Mouse (Mus musculus) heart, postnatal 10 days (tissue): ENCODE data around the gene Uevld. TPM values are rescaled to one million over a fixed set of nuclear protein-coding genes. Genes with fewer than 3 reads are reported as not detected.
"Not testable (repeated sequence)": the region's sequence is repeated elsewhere in the genome, so short reads cannot be mapped to it uniquely, and the experiment has no call there.

Experiments used
- DNase-seq, 2 experiments: peaks; one replicate each; pipeline ENCODE4 v3.0.0; 2021
- intact Hi-C: fragments of 180-260 bp; cut with DNase I; formaldehyde crosslinking; loops from one replicate; pipeline ENCODE4 v1.15.1; 2025
- total RNA-seq, 2 experiments: library from RNA; stranded (reverse); gene quantifications; 2 replicates each; pipeline ENCODE4 v1.2.3; 2021

Gene Uevld
- total RNA-seq, result 10 to 100 TPM; 10.8 to 13.4 TPM

DNA sequence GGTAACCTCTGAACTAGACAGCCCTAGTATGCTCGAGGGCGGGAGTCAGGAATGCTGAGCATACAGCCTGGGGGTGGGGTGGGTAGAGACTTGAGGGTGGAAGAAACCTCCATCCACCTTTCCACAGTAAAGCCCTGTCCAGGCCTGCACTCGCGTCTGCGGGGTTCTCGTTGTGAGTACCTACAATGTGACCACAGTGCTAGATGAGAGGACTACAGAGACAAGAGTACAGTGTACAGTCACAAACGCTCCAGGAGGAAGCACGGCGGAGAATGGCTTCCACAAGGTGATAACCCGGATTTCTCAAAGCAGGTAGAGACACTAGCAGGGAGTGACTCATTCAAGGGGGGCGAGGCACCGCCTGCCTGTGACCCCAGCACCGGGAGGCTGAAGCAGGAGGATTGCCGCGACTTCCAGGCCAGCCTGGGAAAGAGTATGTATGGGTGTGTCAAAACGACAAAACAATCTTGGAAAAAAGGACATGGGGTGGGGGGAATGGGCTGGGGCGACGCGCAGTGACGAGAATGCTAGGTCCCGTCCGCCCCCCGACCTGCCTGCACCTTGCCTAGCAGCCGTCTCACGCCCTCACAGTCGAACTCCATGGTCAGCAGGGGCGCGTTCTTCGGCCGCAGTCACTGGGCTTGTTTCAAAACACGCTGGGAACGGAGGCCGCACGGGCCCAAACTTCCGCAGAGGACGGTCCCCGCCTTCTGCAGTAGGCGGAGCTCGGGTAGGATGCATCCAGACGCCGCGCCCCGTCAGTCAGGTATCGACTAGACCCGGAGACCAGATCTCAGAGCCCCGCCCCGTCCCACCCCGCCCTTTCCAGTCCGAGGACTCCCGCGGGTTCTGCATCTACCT is at the start of gene Uevld:
TSS of gene Uevld (minus strand) at position 697 of the 861 bp plus-strand sequence.
- peak; percentile 96 to 97 for DNase-seq
- intact Hi-C loops, result no loop called here

DNA sequence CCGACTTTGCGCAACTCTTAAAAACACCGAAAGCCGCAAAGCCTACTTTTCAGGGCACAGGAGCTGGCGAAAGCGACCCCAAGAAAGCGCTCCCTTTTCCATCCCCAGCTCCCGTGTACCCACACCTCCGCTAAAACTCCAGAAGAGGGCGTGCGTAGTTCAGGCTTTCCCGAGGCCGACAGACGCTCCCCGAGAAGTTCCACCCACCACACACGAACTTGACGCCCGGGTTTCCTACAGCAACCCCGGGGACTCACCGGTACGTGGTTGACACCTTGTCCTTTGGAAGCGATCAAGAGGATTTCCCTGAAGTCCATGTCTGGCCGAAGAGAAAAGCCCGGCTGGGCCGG is 49.5 kb upstream of the Uevld start:
- DNase-seq, result no peak
- intact Hi-C loops, result no loop called here

DNA sequence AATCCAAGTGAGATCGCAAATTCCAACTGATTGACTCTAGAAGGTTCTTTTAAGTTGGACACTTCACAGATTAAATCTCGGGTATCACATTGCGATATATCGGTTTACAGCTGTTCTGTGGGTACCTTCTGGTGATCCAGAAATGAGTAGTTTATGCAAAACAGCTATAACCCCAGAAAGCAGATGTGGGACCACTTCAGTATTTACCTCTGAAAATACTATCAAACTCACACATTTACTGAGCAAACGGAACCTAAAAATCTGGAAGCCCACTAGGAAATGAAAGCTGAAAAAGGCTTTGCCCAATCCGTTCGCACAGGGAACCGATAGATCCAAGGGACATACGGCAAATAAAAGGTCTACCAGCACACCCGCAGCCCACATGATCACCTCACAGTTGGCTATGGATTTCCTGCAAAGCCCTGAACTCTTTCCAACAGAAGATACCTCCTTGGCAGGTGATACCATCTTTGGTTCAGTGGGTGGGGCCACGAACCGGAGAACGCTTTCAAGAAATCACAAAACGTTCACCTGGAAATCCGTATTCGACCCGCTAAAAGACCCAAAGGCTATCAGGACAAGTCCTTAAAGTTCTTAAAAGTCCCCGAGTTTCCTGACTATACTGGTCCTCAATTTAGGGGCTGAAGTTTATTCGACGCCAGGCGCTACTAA is 48.9 kb upstream of the Uevld start:
- intact Hi-C loops, result no loop called here
- no peak for DNase-seq

DNA sequence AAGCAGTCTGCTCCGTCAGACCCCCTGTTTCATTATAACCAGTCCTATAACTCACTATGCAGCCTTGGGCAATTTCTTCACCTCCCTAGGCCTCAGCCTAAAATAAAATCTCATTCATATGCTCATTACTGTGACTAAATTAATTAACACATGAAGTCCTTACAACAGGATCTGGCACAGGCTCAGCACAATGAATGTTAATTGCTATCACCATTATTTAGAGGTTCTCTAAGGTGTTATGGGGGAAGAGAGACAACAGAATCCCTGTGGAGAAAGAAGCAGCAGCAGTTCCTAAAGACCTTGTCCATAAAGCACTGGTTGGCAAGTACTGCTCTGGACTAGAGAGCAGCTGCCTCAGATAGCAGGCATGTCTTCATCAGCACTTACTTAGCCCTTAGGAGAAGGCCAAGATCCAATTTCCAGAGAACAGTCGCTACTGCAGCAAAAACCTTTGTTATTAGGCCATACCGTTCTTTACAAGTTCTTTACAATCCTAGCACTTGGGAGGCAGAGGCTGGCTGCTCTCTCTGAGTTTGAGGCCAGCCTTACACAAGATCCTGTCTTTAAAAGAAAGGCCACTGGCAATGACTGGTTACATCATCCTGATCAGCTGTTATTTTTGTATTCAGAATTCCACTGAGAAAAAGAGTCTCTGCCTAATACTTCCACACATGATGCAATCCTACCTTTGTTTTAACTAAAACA is 45.2 kb upstream of the Uevld start:
- intact Hi-C loops, result no loop called here
- no peak for DNase-seq

DNA sequence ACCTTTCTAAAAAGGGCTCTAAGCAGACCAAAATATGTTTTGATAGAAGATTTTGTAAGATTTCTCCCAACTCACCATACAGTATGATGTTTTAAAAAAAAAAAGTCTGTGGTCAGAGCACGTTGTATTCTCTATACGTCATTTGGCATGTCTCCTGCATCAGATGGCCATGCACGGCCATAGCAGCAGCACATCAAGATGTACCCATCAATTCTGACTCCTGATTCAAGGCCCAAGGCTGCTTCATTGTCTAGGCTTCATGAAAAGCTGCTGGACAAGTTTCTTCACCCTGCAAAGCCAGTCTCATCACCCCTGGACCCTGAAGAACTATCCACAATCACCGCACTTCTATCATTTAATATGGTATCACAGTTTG is 43.6 kb upstream of the Uevld start:
- intact Hi-C loops, result no loop called here
- no peak for DNase-seq

DNA sequence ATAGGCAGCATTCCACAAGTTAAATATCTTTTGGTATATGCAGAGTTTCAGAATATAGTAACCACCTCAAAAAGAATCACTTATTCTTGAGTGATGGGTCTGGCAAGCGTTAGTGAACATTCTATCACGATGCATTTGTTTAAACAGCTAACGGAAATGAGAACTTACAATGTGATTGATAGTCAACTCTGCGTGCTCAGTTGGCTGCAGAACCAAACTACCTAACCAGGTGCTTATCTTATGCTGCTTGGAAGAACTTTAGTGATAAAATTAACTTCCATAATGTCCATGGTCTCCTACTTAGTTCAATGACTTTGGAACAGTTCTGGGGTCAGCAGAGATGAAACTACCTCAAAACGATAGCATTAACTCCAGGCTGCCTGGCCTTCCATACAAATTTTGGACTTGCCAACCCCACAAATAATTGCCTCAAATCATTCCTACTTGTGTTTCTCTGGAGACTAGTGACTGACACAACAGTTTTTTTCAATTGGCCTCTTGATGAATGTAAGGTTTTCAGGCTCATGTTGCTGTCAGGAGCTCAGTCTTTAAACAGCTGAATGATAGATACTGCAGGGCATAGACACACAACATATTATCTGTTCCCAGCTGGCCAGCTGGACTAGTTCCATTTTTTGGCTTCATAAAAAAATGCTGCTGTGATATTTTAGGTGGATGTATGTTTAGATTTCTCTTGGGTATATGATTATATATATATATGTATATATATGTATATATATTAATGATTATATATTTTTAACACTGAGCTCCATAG is 43.0 kb upstream of the Uevld start:
- DNase-seq, result no peak
- intact Hi-C loops, result no loop called here

DNA sequence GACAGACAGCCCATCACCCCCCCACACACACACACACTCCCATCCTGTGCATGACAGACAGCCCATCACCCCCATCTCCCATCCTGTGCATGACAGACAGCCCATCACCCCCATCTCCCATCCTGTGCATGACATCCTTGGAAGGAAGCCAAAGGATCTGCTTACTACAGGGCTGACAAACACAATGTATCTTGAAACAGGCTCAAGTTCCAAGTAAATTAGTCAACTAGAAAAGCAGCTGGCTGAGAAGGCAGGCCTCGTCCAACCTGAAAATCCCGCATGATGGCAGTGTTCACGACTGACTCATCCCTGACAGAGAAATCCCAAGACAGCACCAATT is 42.3 kb upstream of the Uevld start:
- peak in 1 of 2 experiments; percentile 32 for DNase-seq
- intact Hi-C loops, result no loop called here

DNA sequence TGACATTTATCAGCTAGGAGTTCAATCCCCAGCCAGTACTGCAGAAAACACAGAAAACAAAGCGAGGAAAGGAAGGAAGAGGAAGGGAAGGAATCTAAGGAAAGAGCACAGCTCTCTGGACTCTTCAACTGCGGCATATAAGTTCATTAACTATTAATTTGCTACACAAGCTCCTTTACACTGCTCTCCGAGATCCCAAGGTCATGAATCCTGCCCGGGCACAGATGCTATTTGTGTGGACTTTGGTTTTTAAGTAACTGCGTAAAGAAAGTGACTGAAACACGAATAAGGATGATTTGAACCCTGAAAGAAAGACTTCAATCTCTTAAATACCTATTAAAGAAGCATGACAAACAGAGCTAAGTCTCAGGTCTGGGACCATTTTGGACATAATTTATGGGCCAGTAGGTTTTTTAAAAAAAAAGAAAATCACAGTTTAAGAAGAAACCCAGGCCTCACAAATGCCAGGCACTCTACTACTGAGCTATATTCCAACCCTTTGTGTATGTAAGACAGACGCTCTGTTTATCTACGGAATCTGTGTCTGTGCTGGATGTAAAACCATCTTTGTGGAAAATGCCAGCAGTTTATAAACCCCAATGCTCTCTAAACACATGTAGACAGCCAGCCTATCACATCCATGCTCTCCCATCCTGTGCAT is 41.8 kb upstream of the Uevld start:
- no peak for DNase-seq
- intact Hi-C loops, result no loop called here

DNA sequence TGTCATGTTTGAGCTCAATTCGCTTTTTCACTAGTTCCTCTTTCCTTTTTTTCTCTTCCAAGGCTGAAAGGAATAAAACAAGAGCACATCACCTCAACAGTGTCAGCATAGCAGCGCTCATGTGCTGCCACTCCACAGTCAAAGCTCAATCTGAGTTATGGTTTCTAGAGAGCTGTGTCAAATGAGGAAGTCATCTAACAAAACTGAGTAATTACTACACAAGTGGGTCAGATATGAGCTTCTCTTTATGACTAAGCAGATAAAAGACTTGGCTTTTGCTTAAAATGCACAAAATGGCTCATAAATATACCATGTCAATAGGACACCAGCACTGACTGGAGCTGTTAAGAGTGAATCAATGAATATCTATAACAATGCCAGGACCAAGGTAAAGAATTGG is 40.6 kb upstream of the Uevld start:
- DNase-seq, result no peak
- intact Hi-C loops, result no loop called here

DNA sequence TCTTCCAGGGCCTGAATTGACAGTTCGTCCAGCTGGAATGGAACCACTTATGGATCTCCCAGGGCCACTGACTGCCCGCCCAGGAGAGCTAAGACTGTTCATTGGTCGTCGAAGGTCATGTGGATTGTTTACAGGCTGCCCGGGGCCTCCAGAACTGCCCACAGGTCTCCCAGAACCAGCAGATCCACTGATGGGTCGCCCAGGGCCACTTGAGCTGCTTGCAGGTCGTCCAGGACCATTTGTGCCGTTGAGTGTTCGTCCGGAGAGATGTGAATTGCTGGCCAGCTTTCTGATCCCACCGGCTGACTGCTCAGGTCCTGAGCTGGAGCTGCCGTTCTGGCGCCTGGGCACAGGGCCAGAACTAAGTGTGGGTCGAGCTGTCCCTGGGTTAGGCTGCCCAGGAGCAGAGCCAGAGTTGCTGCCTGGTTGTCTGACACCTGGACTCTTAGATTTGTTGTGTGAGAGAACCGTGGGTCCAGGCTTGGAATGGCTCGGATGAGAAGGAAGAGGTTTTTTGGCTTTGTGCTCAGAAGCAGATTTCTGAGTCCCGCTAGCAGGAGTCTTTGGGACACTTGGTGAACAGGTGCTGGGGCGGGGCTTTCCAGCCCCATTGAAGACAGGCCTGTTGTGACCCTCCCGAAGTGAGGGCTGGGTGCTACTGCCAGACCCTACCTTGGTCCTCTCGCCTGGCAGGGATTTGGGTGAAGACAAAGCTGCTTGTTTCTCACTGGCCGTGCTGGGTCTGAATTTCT is 39.5 kb upstream of the Uevld start:
- intact Hi-C loops, result loop anchor here (2.0 kb wide), 1 partner anchor 33 kb away; no protein-coding TSS in a partner anchor
- DNase-seq, result peak; percentile 62 to 71

DNA sequence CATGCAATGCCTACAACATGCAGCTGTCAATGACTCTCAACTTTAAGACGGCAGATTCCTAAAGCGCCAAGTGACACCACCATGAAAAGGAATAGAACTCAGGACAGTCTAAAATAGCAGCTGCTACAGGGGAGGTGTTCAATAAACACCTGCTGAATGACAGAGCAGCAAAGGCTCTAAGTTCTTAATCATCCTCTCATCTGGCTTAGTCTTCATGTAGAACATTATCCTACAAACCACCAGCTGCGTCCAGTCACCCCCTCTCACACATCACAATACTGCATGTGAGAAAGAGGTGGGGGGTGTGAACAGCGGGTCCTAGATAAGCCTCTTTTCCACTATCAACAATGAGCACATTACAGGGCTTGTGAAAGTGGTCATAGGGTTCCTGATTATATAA is 38.7 kb upstream of the Uevld start:
- no peak for DNase-seq
- intact Hi-C loops, result loop anchor here (2.0 kb wide), 1 partner anchor 32 kb away; no protein-coding TSS in a partner anchor

DNA sequence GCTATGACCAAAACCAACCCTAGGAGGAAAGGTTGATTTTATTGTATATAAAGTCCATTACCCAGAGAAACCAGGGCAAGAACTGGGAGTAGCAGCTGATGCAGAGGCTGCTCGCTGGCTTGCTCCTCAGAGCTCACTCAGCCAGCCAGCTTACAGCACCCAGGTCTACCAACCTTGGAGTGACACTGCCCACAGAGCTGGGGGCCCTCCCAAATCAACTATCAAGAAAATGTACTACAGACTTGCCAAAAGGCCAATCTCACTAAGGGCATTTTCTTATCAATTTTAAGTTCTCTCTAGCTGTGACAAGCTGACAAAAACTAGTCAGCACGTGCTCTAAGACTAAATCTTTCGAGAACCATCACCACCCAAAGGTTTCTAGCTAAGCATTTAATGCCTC is 37.2 kb upstream of the Uevld start:
- no peak for DNase-seq
- intact Hi-C loops, result no loop called here

DNA sequence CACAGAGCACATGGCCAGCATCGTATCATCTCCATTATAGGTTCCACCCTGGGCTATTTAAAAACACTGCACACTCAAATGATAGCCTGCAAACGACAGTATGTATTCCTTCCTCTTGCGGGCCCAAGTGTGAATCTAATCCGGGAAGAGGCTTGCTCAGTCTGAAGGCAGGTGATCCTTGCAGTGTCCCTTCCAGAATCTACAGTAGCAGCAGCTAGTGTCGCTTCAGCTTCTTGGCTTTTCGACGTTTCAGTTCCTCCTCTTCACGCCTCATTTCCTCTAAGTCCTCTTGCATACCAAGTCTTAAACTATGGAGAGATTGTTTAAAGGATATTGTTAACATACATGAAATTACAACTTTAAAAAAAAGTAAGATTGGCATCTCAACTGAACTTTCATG is 34.8 kb upstream of the Uevld start:
- intact Hi-C loops, result no loop called here
- no peak for DNase-seq

DNA sequence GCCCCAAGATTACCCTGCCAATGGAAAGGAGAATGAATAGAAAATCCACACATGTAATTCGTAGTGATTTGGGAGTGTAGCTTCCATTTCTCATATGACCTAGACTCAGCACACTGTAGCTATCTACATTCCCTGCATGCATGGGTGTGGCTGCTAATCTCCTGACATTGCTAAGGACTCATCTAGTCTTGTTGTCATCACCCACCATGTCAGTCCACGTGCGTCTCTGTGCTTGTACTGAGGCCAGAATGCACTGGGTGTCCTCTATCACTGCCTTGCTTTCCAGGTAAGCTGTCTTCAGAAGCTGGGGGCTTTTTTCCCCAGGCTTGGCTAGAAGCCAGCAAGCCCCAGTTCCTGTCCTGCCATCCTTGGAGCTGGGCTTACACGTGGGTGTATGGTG is 31.1 kb upstream of the Uevld start:
- intact Hi-C loops, DNase-seq: not testable (repeated sequence)

DNA sequence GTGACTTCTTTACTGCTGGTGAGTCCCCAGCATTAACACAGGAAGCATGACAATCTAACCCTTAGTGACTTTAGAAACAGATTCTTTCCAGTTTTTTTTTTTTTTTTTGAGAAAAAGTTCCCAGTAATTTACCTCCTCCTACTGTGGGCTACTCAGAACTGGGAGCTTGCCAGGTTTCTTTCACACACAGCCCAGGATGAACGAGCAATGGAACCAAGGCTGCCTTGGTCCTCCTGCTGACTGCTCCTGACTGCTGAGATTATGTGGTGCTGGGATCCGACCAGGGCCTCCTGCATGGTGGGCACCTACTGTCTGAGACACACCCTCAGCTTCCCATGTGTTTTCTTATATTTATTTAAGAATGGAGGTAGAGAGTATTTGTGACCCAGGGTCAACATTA is 28.7 kb upstream of the Uevld start:
- intact Hi-C loops, result no loop called here
- DNase-seq, result no peak

DNA sequence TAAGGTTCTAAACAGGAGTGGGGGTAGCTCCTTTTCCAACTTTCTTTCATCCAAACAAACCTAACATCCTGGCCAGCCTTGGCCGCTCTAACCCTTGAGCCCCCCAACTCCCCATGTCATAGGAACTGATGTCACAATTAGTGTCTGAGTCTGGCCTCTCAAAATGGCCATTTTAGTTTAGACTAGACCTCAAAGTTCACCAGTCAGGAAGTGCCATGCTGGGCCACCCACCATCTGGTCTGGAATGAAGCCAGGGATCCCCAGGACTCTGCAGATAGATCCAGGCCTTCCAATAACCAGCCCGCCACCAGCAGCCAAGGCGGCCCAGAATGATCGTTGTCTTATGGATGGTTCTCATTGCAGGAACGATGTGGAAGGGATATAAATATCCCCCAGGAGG is 28.3 kb upstream of the Uevld start:
- intact Hi-C loops, result no loop called here
- DNase-seq, result no peak

DNA sequence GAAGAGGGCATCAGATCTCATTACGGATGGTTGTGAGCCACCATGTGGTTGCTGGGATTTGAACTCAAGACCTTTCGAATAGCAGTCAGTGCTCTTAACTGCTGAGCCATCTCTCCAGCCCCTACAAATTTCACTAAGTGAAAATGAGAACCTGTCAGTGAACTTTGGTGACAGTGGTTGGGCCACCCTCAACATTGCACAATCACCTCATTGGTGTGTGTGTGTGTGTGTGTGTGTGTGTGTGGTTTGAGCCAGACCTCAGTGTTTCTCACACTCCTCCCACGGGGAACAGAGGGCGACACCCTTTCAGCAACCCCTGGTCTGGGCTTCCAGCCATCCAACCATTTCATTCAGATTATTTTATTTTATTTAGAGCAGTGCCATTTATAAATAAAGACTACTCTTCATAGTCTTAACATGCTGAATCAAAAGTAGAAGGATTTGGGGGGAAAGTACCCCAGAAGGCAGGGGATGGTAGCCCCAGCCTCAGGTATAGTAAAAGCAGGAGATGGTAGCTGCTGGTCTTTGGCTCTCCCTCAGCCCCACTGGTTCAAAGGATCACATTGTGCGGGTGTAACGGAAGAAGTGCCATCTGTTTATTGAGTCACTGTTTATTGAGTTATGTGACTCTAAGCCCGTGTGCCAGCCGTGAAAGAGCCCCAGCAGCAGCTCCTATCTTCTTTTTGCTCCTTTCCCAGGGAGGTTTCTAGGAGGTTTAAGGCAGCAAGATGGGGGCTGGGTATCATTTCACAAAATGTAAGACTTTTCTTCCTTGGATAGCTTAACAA is 27.6 kb upstream of the Uevld start:
- no peak for DNase-seq
- intact Hi-C loops, result no loop called here

DNA sequence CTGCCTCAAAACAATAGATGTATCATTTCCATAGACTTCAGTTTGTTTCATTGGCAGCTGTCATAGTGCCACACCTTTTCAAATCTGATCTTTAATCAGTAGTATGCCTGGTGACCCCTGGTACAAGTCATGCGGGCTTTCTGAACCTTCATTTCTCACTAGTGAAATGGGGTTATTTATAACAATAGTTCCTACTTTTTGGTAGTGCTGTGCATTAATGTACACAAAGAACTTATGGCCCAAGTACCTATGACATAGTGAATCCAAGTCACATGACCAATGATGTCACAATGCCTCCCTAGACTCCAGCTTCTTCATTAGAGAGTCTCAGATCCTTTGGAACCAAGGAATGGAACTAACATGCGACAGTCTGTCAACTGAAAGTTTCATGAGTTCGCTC is 25.0 kb upstream of the Uevld start, which contains the start of gene Gm9999:
TSS of gene Gm9999 (plus strand) at position 301 of the 400 bp plus-strand sequence.
- intact Hi-C loops, result no loop called here
- DNase-seq, result no peak

DNA sequence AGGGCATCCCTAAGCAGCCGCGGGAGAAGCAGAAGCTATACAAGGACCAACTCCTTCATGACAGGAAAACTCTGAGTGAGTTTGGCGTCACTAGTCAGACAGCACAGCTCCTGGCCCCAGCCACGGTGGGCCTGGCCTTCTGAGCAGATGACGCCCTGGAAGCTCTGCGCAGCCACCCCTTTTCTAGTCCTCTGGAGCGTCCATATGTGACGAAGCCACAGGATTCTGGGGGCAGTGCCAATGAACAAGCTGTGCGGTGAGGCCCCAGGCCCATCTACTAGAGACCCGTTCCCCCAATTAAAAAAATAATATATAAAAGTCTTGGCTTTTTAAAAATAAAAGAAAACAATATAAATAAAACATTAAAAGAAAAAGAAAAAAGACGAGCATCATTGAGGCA is 17.1 kb upstream of the Uevld start:
- DNase-seq, result no peak
- intact Hi-C loops, result no loop called here
